Mouse (Mus musculus) 3T3-L1 (cell line): ENCODE results near the gene Dpp9.

ENCODE experiments used
- DNase-seq: peaks from one replicate; pipeline ENCODE4 v3.0.0-alpha.2; 2015; ENCODE audit warnings: low read depth, low spot score

The Dpp9 gene

GRCm38 (mm10) chr17:56185281-56186141 is 33.2 kb downstream of the Dpp9 start:
- DNase-seq, result peak; percentile 68

GRCm38 (mm10) chr17:56183658-56184103 is 35.0 kb downstream of the Dpp9 start, which contains the start of gene Mydgf:
Gene Mydgf, minus strand, starts transcription at chr17:56183920.
- DNase-seq, result peak; percentile 95

GRCm38 (mm10) chr17:56182975-56183657 is 35.6 kb downstream of the Dpp9 start:
- DNase-seq, result peak; percentile 55

GRCm38 (mm10) chr17:56175416-56175815 is 43.3 kb downstream of the Dpp9 start:
- no peak for DNase-seq

- no peak for DNase-seq
Measured at GRCm38 (mm10) chr17:56173401-56174046, 45.2 kb downstream of the Dpp9 start.

- no peak for DNase-seq
Measured at GRCm38 (mm10) chr17:56171881-56172280, 46.8 kb downstream of the Dpp9 start.

GRCm38 (mm10) chr17:56171456-56171855 is 47.2 kb downstream of the Dpp9 start:
- no peak for DNase-seq

GRCm38 (mm10) chr17:56170636-56171035 is 48.1 kb downstream of the Dpp9 start:
- no peak for DNase-seq

GRCm38 (mm10) chr17:56169830-56170229 is 48.9 kb downstream of the Dpp9 start:
- DNase-seq, result no peak

- DNase-seq, result no peak
Measured at GRCm38 (mm10) chr17:56165671-56166070, 53.0 kb downstream of the Dpp9 start.

- no peak for DNase-seq
Measured at GRCm38 (mm10) chr17:56164510-56164909, 54.2 kb downstream of the Dpp9 start.

GRCm38 (mm10) chr17:56163523-56164102 is 55.1 kb downstream of the Dpp9 start:
- DNase-seq, result no peak

- peak; percentile 97 for DNase-seq
Measured at GRCm38 (mm10) chr17:56162231-56162774, 56.4 kb downstream of the Dpp9 start, which contains the start of gene Tnfaip8l1. Gene Tnfaip8l1, plus strand, starts transcription at chr17:56162477.

GRCm38 (mm10) chr17:56159729-56160128 is 59.0 kb downstream of the Dpp9 start:
- peak; percentile 82 for DNase-seq

- peak; percentile 79 for DNase-seq
Measured at GRCm38 (mm10) chr17:56153643-56154042, 65.1 kb downstream of the Dpp9 start.

GRCm38 (mm10) chr17:56149897-56150296 is 68.8 kb downstream of the Dpp9 start:
- DNase-seq, result no peak

- no peak for DNase-seq
Measured at GRCm38 (mm10) chr17:56148790-56149618, 69.7 kb downstream of the Dpp9 start.

- no peak for DNase-seq
Measured at GRCm38 (mm10) chr17:56148280-56148679, 70.4 kb downstream of the Dpp9 start.

GRCm38 (mm10) chr17:56147420-56147819 is 71.3 kb downstream of the Dpp9 start:
- no peak for DNase-seq

- DNase-seq, result no peak
Measured at GRCm38 (mm10) chr17:56146131-56146530, 72.6 kb downstream of the Dpp9 start.
